Mouse (Mus musculus): ENCODE measurements at regions not wholly inside any gene's neighbourhood (a gene's known extent, or its start where the extent isn't known, plus 50 kb on each side); places are given as distances from the start of the nearest gene placed in this dataset.

- in situ Hi-C loops (cut with MboI; ENCODE audit: low sequenced_read_pairs): no loop called here
Measured at GRCm38 (mm10) chr1:136717830-136718517, 93.3 kb downstream of the Zfp281 start.

GRCm38 (mm10) chr1:136723839-136724443, 99.2 kb downstream of the Zfp281 start:
- in situ Hi-C loops (cut with MboI; ENCODE audit: low sequenced_read_pairs): no loop called here

- in situ Hi-C loops (cut with MboI; ENCODE audit: low sequenced_read_pairs): loop anchor here (25.0 kb wide), 1 partner anchor 163 kb away; no protein-coding TSS in a partner anchor
Measured at GRCm38 (mm10) chr1:136725242-136725641, 100.5 kb downstream of the Zfp281 start.

DNA sequence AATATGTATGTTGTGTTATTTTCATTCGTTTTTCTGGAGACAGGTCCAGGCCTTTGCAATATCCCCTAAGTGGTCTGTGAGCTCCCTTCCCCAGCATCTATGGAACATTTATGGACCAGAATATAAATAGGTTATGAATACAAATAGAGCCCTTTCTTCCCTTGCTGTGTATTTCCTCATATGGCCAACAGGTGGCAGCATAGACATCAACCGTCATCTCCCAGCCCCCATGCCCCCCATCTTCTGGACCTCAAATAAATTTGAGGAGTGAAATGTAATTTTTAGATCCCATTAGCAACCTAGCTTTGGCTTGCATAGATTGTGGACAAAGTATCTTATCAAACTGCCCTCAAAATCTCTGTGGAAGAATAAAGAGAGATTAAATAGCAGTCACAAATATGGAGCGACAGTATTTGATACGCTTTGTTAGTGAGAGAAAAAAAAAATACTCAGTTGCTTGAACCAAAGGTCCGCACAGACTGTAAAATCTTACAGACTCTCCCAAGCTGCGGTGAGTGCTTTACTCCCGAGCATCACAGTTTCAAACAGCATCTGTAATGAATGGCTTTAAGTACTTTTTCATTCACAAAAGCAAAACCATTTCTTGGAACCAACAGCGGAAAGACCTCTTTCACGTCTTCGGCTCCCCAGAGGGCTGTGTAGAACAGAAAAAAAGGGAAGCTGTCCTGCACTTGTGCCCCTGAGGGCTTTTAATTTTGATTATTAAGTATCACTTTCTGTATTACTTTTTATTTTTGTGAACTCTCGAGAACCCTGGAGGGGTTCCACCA, 101.6 kb downstream of the Zfp281 start:
- in situ Hi-C loops (cut with MboI; ENCODE audit: low sequenced_read_pairs): loop anchor here (25.0 kb wide), 1 partner anchor 164 kb away; no protein-coding TSS in a partner anchor

GRCm38 (mm10) chr1:136727868-136728631, 103.3 kb downstream of the Zfp281 start:
- in situ Hi-C loops (cut with MboI; ENCODE audit: low sequenced_read_pairs): loop anchor here (25.0 kb wide), 1 partner anchor 166 kb away; no protein-coding TSS in a partner anchor

DNA sequence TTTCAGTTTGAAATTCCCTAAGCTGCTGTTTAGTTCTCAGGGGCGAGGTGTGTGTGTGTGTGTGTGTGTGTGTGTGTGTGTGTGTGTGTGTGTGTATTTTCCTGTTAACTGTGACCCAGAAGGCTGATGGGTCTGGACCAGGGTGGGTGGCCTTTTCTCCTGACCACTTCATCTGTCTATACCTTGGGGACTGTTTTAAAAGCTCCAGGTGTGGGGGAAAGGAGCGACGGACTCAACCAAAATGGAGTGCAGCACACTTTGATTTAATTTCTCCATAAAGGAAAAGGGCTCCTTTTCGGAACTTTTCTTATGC, 103.9 kb downstream of the Zfp281 start:
- in situ Hi-C loops (cut with MboI; ENCODE audit: low sequenced_read_pairs): loop anchor here (25.0 kb wide), 1 partner anchor 166 kb away; no protein-coding TSS in a partner anchor

DNA sequence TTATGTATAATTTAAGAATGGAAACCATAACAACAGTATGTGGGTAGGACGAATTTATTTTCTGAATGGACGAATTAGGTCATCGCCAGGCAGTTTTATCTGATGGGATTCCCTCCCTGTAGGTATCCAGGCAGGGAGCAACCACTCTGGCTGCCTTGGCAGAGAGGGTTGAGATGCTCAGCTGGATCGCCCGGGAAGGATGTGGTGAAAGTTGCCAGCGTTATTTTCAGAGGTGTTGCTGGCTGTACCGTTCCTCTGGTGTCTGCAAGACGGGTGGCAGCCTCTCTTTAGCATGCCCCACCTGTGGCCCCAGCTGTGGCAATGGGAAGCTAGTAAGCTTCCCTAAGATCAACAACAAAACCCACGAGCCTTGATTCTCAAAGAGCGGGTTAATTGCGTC, 105.9 kb downstream of the Zfp281 start:
- in situ Hi-C loops (cut with MboI; ENCODE audit: low sequenced_read_pairs): loop anchor here (25.0 kb wide), 1 partner anchor 168 kb away; no protein-coding TSS in a partner anchor

- in situ Hi-C loops (cut with MboI; ENCODE audit: low sequenced_read_pairs): loop anchor here (25.0 kb wide), 1 partner anchor 176 kb away; no protein-coding TSS in a partner anchor
Measured at GRCm38 (mm10) chr1:136738030-136738429, 113.3 kb downstream of the Zfp281 start.

- in situ Hi-C loops (cut with MboI; ENCODE audit: low sequenced_read_pairs): loop anchor here (25.0 kb wide), 1 partner anchor 177 kb away; no protein-coding TSS in a partner anchor
Measured at GRCm38 (mm10) chr1:136739486-136739885, 114.8 kb downstream of the Zfp281 start.

DNA sequence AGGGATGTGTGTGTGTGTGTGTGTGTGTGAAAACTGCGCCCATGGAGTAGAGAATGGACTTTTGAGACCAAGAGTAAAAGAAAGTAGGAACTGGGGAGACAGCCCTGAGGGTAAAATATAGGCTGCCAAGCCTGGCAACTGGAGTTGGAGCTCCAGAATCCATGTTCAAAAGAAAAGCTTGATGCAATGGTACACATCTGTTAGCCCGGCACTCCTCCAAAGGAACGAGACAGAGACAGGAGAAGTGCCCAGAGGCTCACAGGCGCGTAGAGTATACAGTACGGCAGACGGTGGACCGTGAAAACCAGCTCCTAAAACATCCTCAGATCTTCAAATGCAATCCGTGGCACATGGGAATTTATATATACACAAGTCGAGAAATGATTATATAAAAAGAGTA, 116.4 kb downstream of the Zfp281 start:
- in situ Hi-C loops (cut with MboI; ENCODE audit: low sequenced_read_pairs): loop anchor here (25.0 kb wide), 1 partner anchor 179 kb away; no protein-coding TSS in a partner anchor

DNA sequence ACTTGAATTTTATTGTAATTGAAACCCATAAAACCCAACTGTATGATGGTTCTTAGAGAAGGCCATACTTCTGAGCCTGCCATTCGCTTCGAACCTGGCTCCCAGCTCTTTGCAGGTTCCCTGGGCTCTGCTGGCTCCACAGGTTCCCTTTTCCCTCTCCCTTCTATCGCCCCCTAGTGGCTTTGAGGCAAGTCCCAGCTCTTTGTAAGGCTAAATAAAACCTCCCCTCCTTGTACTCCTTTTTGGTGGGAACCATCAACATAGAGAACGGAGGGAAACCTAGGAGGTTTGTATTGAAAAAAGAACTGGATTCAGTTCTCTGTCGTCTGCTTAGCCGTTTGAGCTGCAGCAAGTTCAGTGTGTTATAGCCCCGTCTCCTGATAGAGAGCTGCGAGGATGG, 124.5 kb downstream of the Zfp281 start:
- in situ Hi-C loops (cut with MboI; ENCODE audit: low sequenced_read_pairs): loop anchor here (25.0 kb wide), 1 partner anchor 187 kb away; no protein-coding TSS in a partner anchor

DNA sequence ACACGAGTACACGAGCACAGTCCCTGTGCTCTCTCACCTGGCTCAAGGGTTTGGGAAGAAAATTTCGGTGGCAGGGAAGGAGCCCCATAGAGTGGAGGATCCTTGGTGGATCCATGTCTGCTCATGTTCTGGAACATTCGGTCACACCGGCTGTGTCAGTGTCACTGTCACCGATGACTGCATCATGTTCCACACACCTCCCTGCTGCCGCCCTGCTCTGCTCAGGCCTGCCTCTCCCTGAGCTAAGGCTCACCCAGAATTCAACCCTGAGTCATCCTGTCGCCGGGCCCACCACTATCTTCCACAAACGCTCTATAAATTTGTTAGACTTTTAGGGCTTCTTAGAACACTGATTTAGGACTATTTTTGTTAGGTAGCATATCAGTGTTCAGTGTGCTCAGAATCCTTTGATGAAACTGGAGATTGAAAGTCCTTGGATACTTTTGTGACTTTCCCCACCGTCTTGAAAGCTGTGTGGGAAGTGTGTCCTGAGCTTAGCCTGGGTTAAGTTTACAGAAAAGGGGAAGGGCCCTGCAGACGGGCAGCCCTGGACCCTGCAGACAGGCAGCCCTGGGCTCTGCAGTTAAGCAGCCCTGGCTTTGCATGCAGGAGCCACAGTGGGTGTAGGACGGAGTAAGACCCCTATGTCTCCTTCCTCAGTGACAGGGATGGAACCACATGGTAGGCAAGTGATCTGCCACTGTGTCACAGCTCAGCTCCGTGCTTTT, 126.9 kb downstream of the Zfp281 start:
- in situ Hi-C loops (cut with MboI; ENCODE audit: low sequenced_read_pairs): no loop called here

DNA sequence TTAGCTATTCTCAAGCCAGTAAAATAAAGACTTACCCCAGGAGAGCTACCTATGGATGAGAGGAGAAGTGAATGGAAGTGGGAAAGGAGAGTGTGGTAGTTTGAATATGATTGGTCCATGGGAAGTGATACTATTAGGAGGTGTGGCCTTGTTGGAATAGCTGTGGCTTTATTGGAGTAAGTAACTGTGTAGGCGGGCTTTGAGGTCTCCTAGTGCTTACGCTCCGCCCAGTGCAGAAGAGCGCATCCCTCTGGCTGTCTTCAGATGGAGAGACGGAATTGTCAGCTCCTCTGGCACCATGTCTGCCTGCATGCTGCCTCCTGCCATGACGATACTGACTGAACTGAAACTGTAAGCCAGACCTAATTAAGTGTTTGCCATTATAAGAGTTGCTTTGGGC, 129.6 kb downstream of the Zfp281 start:
- in situ Hi-C loops (cut with MboI; ENCODE audit: low sequenced_read_pairs): no loop called here

DNA sequence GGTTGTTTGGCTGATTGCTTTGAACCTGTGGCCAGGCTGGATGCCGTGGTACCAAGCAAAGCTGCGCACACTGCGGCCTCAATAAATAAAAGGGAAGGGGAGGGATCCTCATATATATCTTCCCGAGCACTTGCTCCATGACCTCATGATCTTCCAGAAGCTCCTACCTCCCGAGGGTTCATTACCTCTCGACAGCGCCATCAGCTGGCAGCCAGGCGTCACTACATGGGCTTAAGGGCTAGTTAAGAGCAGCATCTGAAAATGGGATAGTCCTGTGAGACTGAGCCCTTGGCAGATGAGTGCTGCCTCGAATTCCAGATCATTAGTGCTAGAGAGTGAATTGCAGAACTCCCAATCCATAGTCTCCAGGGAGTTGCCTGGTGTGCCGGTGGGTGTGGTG, 134.0 kb downstream of the Zfp281 start:
- in situ Hi-C loops (cut with MboI; ENCODE audit: low sequenced_read_pairs): no loop called here

DNA sequence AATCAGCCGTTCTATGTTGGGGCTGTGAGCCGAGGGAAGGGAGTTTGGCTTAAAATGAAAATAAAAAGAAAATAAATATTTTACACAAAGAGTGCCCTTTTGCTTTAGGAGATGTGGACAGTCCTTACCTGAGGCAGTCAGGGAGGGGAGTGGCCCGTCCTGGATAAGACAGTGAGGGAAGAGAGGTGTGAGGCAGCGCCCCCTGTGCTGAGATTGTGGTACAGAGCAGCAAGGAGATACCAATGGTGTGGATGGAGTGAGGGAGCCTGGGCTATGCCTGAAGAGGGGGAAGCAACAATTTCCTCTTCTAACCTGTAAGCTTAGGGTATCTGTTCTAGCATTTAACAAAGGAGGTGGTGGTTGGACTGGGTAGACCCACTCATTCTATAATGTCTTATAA, 134.5 kb downstream of the Zfp281 start:
- in situ Hi-C loops (cut with MboI; ENCODE audit: low sequenced_read_pairs): no loop called here

DNA sequence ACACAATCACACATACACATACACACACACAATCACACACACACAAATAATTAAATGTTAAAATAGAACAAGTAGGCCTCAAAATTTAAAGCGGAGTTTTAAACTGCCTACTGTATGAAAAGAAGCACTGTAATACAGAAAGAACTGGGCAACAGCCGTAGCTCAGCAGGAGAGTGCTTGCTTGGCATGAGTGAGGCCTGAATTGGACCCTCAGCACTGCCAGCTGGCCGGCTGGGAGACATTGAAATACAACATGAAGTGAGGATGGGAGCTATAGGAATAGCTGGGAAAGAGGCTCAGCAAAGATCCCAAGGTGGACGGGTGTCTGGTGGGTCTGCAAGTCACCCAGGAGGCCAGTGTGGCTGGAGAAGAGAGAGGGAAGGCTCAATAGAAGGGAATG, 136.8 kb downstream of the Zfp281 start:
- in situ Hi-C loops (cut with MboI; ENCODE audit: low sequenced_read_pairs): no loop called here

- in situ Hi-C loops (cut with MboI; ENCODE audit: low sequenced_read_pairs): no loop called here
Measured at GRCm38 (mm10) chr1:136768969-136769401, 144.3 kb downstream of the Zfp281 start.

GRCm38 (mm10) chr1:136773743-136774142, 149.0 kb downstream of the Zfp281 start:
- in situ Hi-C loops (cut with MboI; ENCODE audit: low sequenced_read_pairs): no loop called here

- in situ Hi-C loops (cut with MboI; ENCODE audit: low sequenced_read_pairs): no loop called here
Measured at GRCm38 (mm10) chr1:136776211-136776610, 151.5 kb downstream of the Zfp281 start.

Data from CH12F3 (cell line).